Mouse (Mus musculus) adrenal gland, postnatal 4 days (tissue): ENCODE measurements around the gene Tarbp1. TPM values are rescaled to one million over a fixed set of nuclear protein-coding genes. Genes with fewer than 3 reads are reported as not detected.

Experiments used
- DNase-seq, 2 experiments: peaks; one replicate each; pipeline ENCODE4 v3.0.0; 2021 to 2022; ENCODE audit warnings: low spot score in 2 of 2, mixed read lengths in 2 of 2
- long read RNA-seq, 2 experiments: library from polyadenylated mRNA; stranded (forward); transcript quantifications; one replicate each; pipeline ENCODE4 v2.0.0; 2021
- total RNA-seq, 2 experiments: library from RNA; stranded (reverse); gene quantifications; 2 replicates each; pipeline ENCODE4 v1.2.3; 2021

Gene Tarbp1
- 10 to 100 TPM; 11.0 to 11.2 TPM for total RNA-seq
- long read RNA-seq, experiment 1, partial matches to known transcripts: 0 of 1 reads
- long read RNA-seq, experiment 1, other reads (novel, unspliced or antisense): 1 of 1 reads
- long read RNA-seq, experiment 2, full-length matches to known transcripts: 3 of 7 reads
- long read RNA-seq, experiment 2, partial matches to known transcripts: 1 of 7 reads
- long read RNA-seq, experiment 2, other reads (novel, unspliced or antisense): 3 of 7 reads

- DNase-seq: peak; percentile 84 to 87
Observed at GRCm38 (mm10) chr8:126474299-126475187, at the start of gene Tarbp1. Gene Tarbp1, minus strand, starts transcription at chr8:126475065.

GRCm38 (mm10) chr8:126524233-126524985 is 49.5 kb upstream of the Tarbp1 start:
- DNase-seq: peak; percentile 56 to 59

- no peak for DNase-seq
Observed at GRCm38 (mm10) chr8:126523060-126523574, 48.3 kb upstream of the Tarbp1 start.

GRCm38 (mm10) chr8:126519447-126519975 is 44.6 kb upstream of the Tarbp1 start:
- no peak for DNase-seq

GRCm38 (mm10) chr8:126516620-126517577 is 42.0 kb upstream of the Tarbp1 start:
- DNase-seq: peak; percentile 86 to 93

- DNase-seq: no peak
Observed at GRCm38 (mm10) chr8:126514011-126514964, 39.4 kb upstream of the Tarbp1 start.

GRCm38 (mm10) chr8:126510866-126511265 is 36.0 kb upstream of the Tarbp1 start:
- no peak for DNase-seq

- no peak for DNase-seq
Observed at GRCm38 (mm10) chr8:126509635-126510034, 34.8 kb upstream of the Tarbp1 start.

- DNase-seq: no peak
Observed at GRCm38 (mm10) chr8:126508871-126509586, 34.2 kb upstream of the Tarbp1 start.

GRCm38 (mm10) chr8:126508221-126508620 is 33.4 kb upstream of the Tarbp1 start:
- DNase-seq: no peak

- DNase-seq: no peak
Observed at GRCm38 (mm10) chr8:126504492-126505182, 29.8 kb upstream of the Tarbp1 start.

GRCm38 (mm10) chr8:126502722-126503121 is 27.9 kb upstream of the Tarbp1 start:
- no peak for DNase-seq

GRCm38 (mm10) chr8:126499371-126499770 is 24.5 kb upstream of the Tarbp1 start:
- no peak for DNase-seq

GRCm38 (mm10) chr8:126498465-126498864 is 23.6 kb upstream of the Tarbp1 start:
- DNase-seq: no peak

- DNase-seq: peak; percentile 70 to 89
Observed at GRCm38 (mm10) chr8:126497541-126498428, 22.9 kb upstream of the Tarbp1 start.

GRCm38 (mm10) chr8:126496915-126497314 is 22.1 kb upstream of the Tarbp1 start:
- no peak for DNase-seq
